8 mouse cellular contexts compared by ENCODE assay signal in genomic region chr19:59942716-59943321, GRCm38 (mm10). TPM values are rescaled to one million over a fixed set of nuclear protein-coding genes. Genes with fewer than 3 reads are reported as not detected.
A peak's percentile ranks its signal among the peaks of the same experiment; 100 is the strongest.
DNase-seq lines count a peak whose midpoint lies in the region; ATAC-seq and TF ChIP-seq lines count a peak whose summit lies in the region.

No protein-coding gene starts in this region.

- no peaks in the 10 kb centered on the region for H3K79me2 ChIP-seq in C2C12 (ENCODE audit: control insufficient read depth, insufficient read depth)

- no peak for TF ChIP-seq CTCF in C2C12 (IDR thresholded peaks at IDR 0.05; ENCODE audit: control insufficient read depth, insufficient read depth, insufficient read length)
- peak; percentile 5; the same call in 1 of the 2 replicates for TF ChIP-seq CTCF in liver, postnatal 0 days (IDR thresholded peaks at IDR 0.05; ENCODE audit: low read depth)

- peak overlapping the region; percentile 77 for H3K4me2 ChIP-seq in embryonic facial prominence, embryonic 14.5 days (ENCODE audit: low read depth, low read length)
- H3K4me2 ChIP-seq in liver, postnatal 0 days (ENCODE audit: low read depth, low read length), result peak overlapping the region; percentile 82

- WGBS in embryonic facial prominence, embryonic 14.5 days, result under 1% methylated on average over 27 of the region's 27 CpGs
- WGBS in liver, postnatal 0 days (ENCODE audit: insufficient replicate concordance), result 4% methylated on average over 22 of the region's 27 CpGs

- H3K4me1 ChIP-seq in embryonic facial prominence, embryonic 14.5 days (ENCODE audit: control insufficient read depth, insufficient read depth, low read length), result peaks cover 14% of the 10 kb centered on the region
- H3K4me1 ChIP-seq in liver, postnatal 0 days (ENCODE audit: insufficient read depth), result peaks cover 9% of the 10 kb centered on the region

- H3ac ChIP-seq in C2C12 (ENCODE audit: control insufficient read depth, insufficient read length, low read depth), result peak overlapping the region; percentile 81

- H3K9ac ChIP-seq in embryonic facial prominence, embryonic 14.5 days (ENCODE audit: low read depth, low read length), result peak overlapping the region; percentile 96
- H3K9ac ChIP-seq in liver, postnatal 0 days (replicated peaks), result peak overlapping the region; percentile 77

- ATAC-seq in frontal cortex, adult (ENCODE audit: low TSS enrichment), result peak; percentile 62; the same call in 1 of the 2 replicates
- peak; percentile 77 for ATAC-seq in embryonic facial prominence, embryonic 14.5 days (ENCODE audit: low read depth)
- peak; percentile 9 for ATAC-seq in inflammation-experienced regulatory T-cells, adult 6 months
- peak; percentile 52; the same call in 1 of the 2 replicates for ATAC-seq in liver, postnatal 0 days

- no peaks in the 10 kb centered on the region for H3K36me3 ChIP-seq in C2C12 (ENCODE audit: control insufficient read depth, insufficient read depth)
- no peaks in the 10 kb centered on the region for H3K36me3 ChIP-seq in embryonic facial prominence, embryonic 14.5 days (ENCODE audit: control insufficient read depth, insufficient read depth, low read length)
- H3K36me3 ChIP-seq in liver, postnatal 0 days (replicated peaks; ENCODE audit: insufficient read depth, low read length), result no peaks in the 10 kb centered on the region

- H3K4me3 ChIP-seq in C2C12 (ENCODE audit: insufficient read depth, poor library complexity, severe bottlenecking), result peak overlapping the region; percentile 51
- H3K4me3 ChIP-seq in embryonic facial prominence, embryonic 14.5 days (ENCODE audit: low read depth, low read length), result peak overlapping the region; percentile 87
- peak overlapping the region; percentile 65 for H3K4me3 ChIP-seq in liver, postnatal 0 days (ENCODE audit: low read depth, low read length)

- DNase-seq in frontal cortex, postnatal 10 days (ENCODE audit: low spot score in 2 of 2), result no peak
- peak; percentile 36 for DNase-seq in embryonic facial prominence, embryonic 14.5 days (ENCODE audit: low spot score)
- DNase-seq in liver, postnatal 0 days, result no peak
- peak; percentile 16 for DNase-seq in telencephalon, adult 2 months (ENCODE audit: low read depth, low spot score)
- no peak for DNase-seq in gastrocnemius, adult 18-20 months (ENCODE audit: low spot score)

- H3K27ac ChIP-seq in embryonic facial prominence, embryonic 14.5 days (replicated peaks; ENCODE audit: low read depth, low read length), result peak overlapping the region; percentile 90
- H3K27ac ChIP-seq in liver, postnatal 0 days (ENCODE audit: low read depth), result peak overlapping the region; percentile 95

- TF ChIP-seq EP300 in liver, postnatal 0 days (IDR thresholded peaks at IDR 0.05; ENCODE audit: low read depth), result no peak

- no peaks in the 10 kb centered on the region for H3K79me3 ChIP-seq in C2C12 (ENCODE audit: low read depth)

- H3K27me3 ChIP-seq in C2C12 (ENCODE audit: control insufficient read depth, insufficient read depth, insufficient read length), result no peaks in the 10 kb centered on the region
- no peaks in the 10 kb centered on the region for H3K27me3 ChIP-seq in embryonic facial prominence, embryonic 14.5 days (replicated peaks; ENCODE audit: control insufficient read depth, insufficient read depth, low read length)
- H3K27me3 ChIP-seq in liver, postnatal 0 days (ENCODE audit: insufficient read depth, low read length), result no peaks in the 10 kb centered on the region

- H3K9me3 ChIP-seq in embryonic facial prominence, embryonic 14.5 days (ENCODE audit: control insufficient read depth, low read length), result no peaks in the 10 kb centered on the region
- no peaks in the 10 kb centered on the region for H3K9me3 ChIP-seq in liver, postnatal 0 days (ENCODE audit: low read length)

TF ChIP-seq in C2C12, 6 proteins besides CTCF, POLR2A, EP300 and RAD21:
- TF ChIP-seq CEBPB (IDR thresholded peaks at IDR 0.05; ENCODE audit: low read depth) (no peak), FOSL1 (IDR thresholded peaks at IDR 0.05; ENCODE audit: insufficient read depth, low read length, poor library complexity, severe bottlenecking) (no peak), MYOD1 (IDR thresholded peaks at IDR 0.05; ENCODE audit: control insufficient read depth, insufficient read length, low read depth) (no peak), MYOG (IDR thresholded peaks at IDR 0.05; ENCODE audit: control insufficient read depth, extremely low read depth, insufficient read length) (no peak), USF1 (IDR thresholded peaks at IDR 0.05; ENCODE audit: low read depth) (no peak), MAX (IDR thresholded peaks at IDR 0.05) (no peak)

RNA-seq across cellular contexts. Expression of gene Rab11fip2, which starts 0.6 kb away (rescaled TPM):
- polyA plus RNA-seq in C2C12 (2012; fragmentation: generic; extraction: Trizol), result 0.95 TPM
- 5.2 and 6.3 TPM in 2 replicates for polyA plus RNA-seq in embryonic facial prominence, embryonic 14.5 days (2014; fragmentation: Nextera tagmentation; extraction: Ambion mirVana)
- polyA plus RNA-seq in inflammation-experienced regulatory T-cells, adult 6 months (2017; shearing (Covaris generic)), result 1 to 10 TPM; 3.0 to 6.1 (median 4.5) TPM
- polyA plus RNA-seq in liver, postnatal 0 days (2015; fragmentation: Nextera tagmentation; extraction: Ambion mirVana), result 0.94 and 1.4 TPM in 2 replicates
- 10 to 100 TPM; 12.0 to 12.1 TPM for total RNA-seq in gastrocnemius, adult 18-20 months (2021)

Comparison
In these comparisons a context has a peak if more than half of its experiments do, and no peak if none do; other contexts are left out.
1. ATAC-seq: peak in every context shown above with its lines; median percentile 77 in embryonic facial prominence, embryonic 14.5 days; 62 in frontal cortex, adult; 52 in liver, postnatal 0 days; 9 in inflammation-experienced regulatory T-cells, adult 6 months.
2. DNase-seq: peak in embryonic facial prominence, embryonic 14.5 days (single experiment) and telencephalon, adult 2 months (single experiment); none in frontal cortex, postnatal 10 days (0 of 2), liver, postnatal 0 days (single experiment) and gastrocnemius, adult 18-20 months (single experiment).
3. Peak in every context shown above with its lines, with median percentiles within 50 percentile points of each other: H3K4me3 ChIP-seq.